Mouse (Mus musculus): ENCODE data around the gene AI661453. TPM values are rescaled to one million over a fixed set of nuclear protein-coding genes. Genes with fewer than 3 reads are reported as not detected.

The AI661453 gene
- total and polyA plus RNA-seq, 3 experiments, result not detected

- no peak overlapping the region for H3K9ac ChIP-seq (ENCODE audit: insufficient read depth, low read depth)
- in situ Hi-C loops (cut with MboI; ENCODE audit: low pct_ligation_motif_present, low pct_unique_long_range_greater_than_20kb, low sequenced_read_pairs) (no loop called here), dilution Hi-C loops (cut with MboI; ENCODE audit: extremely low pct_ligation_motif_present, extremely low pct_unique_long_range_greater_than_20kb, low sequenced_read_pairs) (no loop called here)
- H3K36me3 ChIP-seq (replicated peaks in 1 of 2; ENCODE audit: control insufficient read depth in 1 of 2, insufficient read depth in 1 of 2, low read length in 1 of 2), result no peaks in the 10 kb centered on the region
- no peak for TF ChIP-seq ZMIZ1 (IDR thresholded peaks at IDR 0.05; ENCODE audit: low read depth, low read length)
- peak; percentile 36 for TF ChIP-seq RAD21 (IDR thresholded peaks at IDR 0.05; ENCODE audit: low read depth, low read length)
- TF ChIP-seq MXI1 (IDR thresholded peaks at IDR 0.05; ENCODE audit: low read depth, low read length), result no peak
- TF ChIP-seq JUND (conservative IDR thresholded peaks at IDR 0.05; ENCODE audit: low read depth, low read length), result no peak
- no peak for TF ChIP-seq TCF12 (IDR thresholded peaks at IDR 0.05; ENCODE audit: low read depth, low read length)
- peak; percentile 87 to 90 for TF ChIP-seq CTCF (conservative IDR thresholded peaks at IDR 0.05 in 1 of 2, IDR thresholded peaks at IDR 0.05 in 1 of 2; ENCODE audit: low read depth in 2 of 2, low read length in 2 of 2)
- TF ChIP-seq SMC3 (IDR thresholded peaks at IDR 0.05; ENCODE audit: low read depth, low read length), result peak; percentile 68
- TF ChIP-seq MAZ (IDR thresholded peaks at IDR 0.05; ENCODE audit: low read depth, low read length), result no peak
- H3K4me3 ChIP-seq (replicated peaks in 1 of 3; ENCODE audit: low read depth in 2 of 3, low read length in 2 of 3, poor library complexity in 1 of 3), result no peak overlapping the region
- H3K4me1 ChIP-seq (ENCODE audit: control insufficient read depth in 1 of 2, insufficient read depth in 2 of 2), result peaks cover 0 to 3% of the 10 kb centered on the region in 2 experiments; a peak in 1 of 4 replicates
- no peak for DNase-seq (ENCODE audit: extremely low read depth)
- H3K4me2 ChIP-seq (ENCODE audit: insufficient read depth, low read depth, poor library complexity, severe bottlenecking), result no peak overlapping the region
- no peaks in the 10 kb centered on the region for H3K9me3 ChIP-seq (replicated peaks; ENCODE audit: low read length)
- H3K79me2 ChIP-seq (replicated peaks; ENCODE audit: control insufficient read depth, extremely low read depth, insufficient read depth, poor library complexity, severe bottlenecking), result no peaks in the 10 kb centered on the region
- H3K27ac ChIP-seq (ENCODE audit: insufficient read depth, low read depth), result no peak overlapping the region
- H3K27me3 ChIP-seq (replicated peaks), result peaks cover 13% of the 10 kb centered on the region
Observed at GRCm38 (mm10) chr17:47473434-47473974, 37.1 kb downstream of the AI661453 start.

DNA sequence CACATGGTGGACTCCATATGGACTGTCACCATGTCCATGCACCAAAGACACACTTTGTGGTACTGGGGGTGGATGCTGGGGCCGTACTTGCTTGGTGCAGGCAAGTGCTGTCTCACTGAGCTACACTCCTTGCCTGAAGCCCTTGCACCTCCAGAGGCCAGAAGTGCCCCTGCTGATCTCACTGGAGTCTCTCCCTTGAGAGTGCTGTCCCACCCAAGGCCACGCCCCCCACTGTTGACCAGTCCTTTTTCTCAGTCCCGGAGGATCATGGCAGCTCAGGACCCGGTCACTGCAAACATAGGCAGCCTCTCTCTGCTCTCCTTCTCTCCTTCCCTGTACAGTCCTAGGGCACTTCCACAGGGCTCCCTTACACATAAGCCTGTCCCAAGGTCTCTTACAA, 37.8 kb downstream of the AI661453 start:
- in situ Hi-C loops (cut with MboI; ENCODE audit: low pct_ligation_motif_present, low pct_unique_long_range_greater_than_20kb, low sequenced_read_pairs), result no loop called here

DNA sequence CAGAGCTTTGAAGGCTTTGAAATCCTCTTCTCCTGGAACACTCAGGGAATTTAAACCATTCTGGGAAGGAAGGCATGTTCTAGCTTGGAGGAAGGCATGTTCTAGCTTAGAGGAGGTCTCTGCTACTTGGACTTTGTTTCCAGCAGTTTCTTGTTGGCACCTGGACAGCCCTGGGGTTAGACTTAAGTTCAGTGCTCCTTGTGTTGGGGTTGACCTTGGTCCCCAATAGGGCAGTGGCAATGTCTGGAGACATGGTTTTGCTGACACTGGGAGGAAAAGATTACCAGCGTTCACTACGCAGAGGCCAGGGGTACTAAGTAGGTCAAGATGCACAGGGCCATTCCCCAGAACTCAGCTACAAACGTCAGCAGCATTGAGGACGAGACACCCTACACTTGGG, 38.8 kb downstream of the AI661453 start:
- Histone ChIP-seq H3K36me3 (replicated peaks in 1 of 2; ENCODE audit: control insufficient read depth in 1 of 2, insufficient read depth in 1 of 2, low read length in 1 of 2) (no peaks in the 10 kb centered on the region), H3K4me3 (replicated peaks in 1 of 3; ENCODE audit: low read depth in 2 of 3, low read length in 2 of 3, poor library complexity in 1 of 3) (no peak overlapping the region), H3K9ac (ENCODE audit: insufficient read depth, low read depth) (no peak overlapping the region), H3K27me3 (replicated peaks) (peaks cover 14% of the 10 kb centered on the region), H3K27ac (ENCODE audit: insufficient read depth, low read depth) (no peak overlapping the region), H3K9me3 (replicated peaks; ENCODE audit: low read length) (no peaks in the 10 kb centered on the region), H3K4me2 (ENCODE audit: insufficient read depth, low read depth, poor library complexity, severe bottlenecking) (no peak overlapping the region), H3K4me1 (ENCODE audit: control insufficient read depth in 1 of 2, insufficient read depth in 2 of 2) (peaks cover 0 to 3% of the 10 kb centered on the region in 2 experiments; a peak in 1 of 4 replicates), H3K79me2 (replicated peaks; ENCODE audit: control insufficient read depth, extremely low read depth, insufficient read depth, poor library complexity, severe bottlenecking) (no peaks in the 10 kb centered on the region)
- in situ Hi-C loops (cut with MboI; ENCODE audit: low pct_ligation_motif_present, low pct_unique_long_range_greater_than_20kb, low sequenced_read_pairs) (no loop called here), dilution Hi-C loops (cut with MboI; ENCODE audit: extremely low pct_ligation_motif_present, extremely low pct_unique_long_range_greater_than_20kb, low sequenced_read_pairs) (no loop called here)
- TF ChIP-seq ZNF384 (IDR thresholded peaks at IDR 0.05; ENCODE audit: low read depth, low read length) (no peak), MAZ (IDR thresholded peaks at IDR 0.05; ENCODE audit: low read depth, low read length) (no peak), NELFE (IDR thresholded peaks at IDR 0.05; ENCODE audit: low read depth, low read length) (no peak)
- no peak for DNase-seq (ENCODE audit: extremely low read depth)

More for the DNA sequence above, 37.8 kb downstream of the AI661453 start:
- dilution Hi-C loops (cut with MboI; ENCODE audit: extremely low pct_ligation_motif_present, extremely low pct_unique_long_range_greater_than_20kb, low sequenced_read_pairs), result no loop called here
- Histone ChIP-seq H3K36me3 (replicated peaks in 1 of 2; ENCODE audit: control insufficient read depth in 1 of 2, insufficient read depth in 1 of 2, low read length in 1 of 2) (no peaks in the 10 kb centered on the region), H3K9ac (ENCODE audit: insufficient read depth, low read depth) (no peak overlapping the region), H3K27ac (ENCODE audit: insufficient read depth, low read depth) (no peak overlapping the region), H3K4me3 (replicated peaks in 1 of 3; ENCODE audit: low read depth in 2 of 3, low read length in 2 of 3, poor library complexity in 1 of 3) (no peak overlapping the region), H3K4me2 (ENCODE audit: insufficient read depth, low read depth, poor library complexity, severe bottlenecking) (no peak overlapping the region), H3K9me3 (replicated peaks; ENCODE audit: low read length) (no peaks in the 10 kb centered on the region), H3K27me3 (replicated peaks) (peaks cover 14% of the 10 kb centered on the region), H3K79me2 (replicated peaks; ENCODE audit: control insufficient read depth, extremely low read depth, insufficient read depth, poor library complexity, severe bottlenecking) (no peaks in the 10 kb centered on the region), H3K4me1 (ENCODE audit: control insufficient read depth in 1 of 2, insufficient read depth in 2 of 2) (peaks cover 0 to 3% of the 10 kb centered on the region in 2 experiments; a peak in 1 of 4 replicates)
- TF ChIP-seq ELF1 (IDR thresholded peaks at IDR 0.05; ENCODE audit: low read depth, low read length) (no peak), USF2 (conservative IDR thresholded peaks at IDR 0.05; ENCODE audit: low read depth, low read length) (no peak), TBP (conservative IDR thresholded peaks at IDR 0.05; ENCODE audit: low read depth, low read length) (no peak), JUND (conservative IDR thresholded peaks at IDR 0.05; ENCODE audit: low read depth, low read length) (no peak), CHD2 (IDR thresholded peaks at IDR 0.05; ENCODE audit: low read length) (no peak), MAX (IDR thresholded peaks at IDR 0.05; ENCODE audit: low read length) (no peak), MEF2A (IDR thresholded peaks at IDR 0.05; ENCODE audit: borderline replicate concordance, low read depth, low read length) (no peak), ETS1 (conservative IDR thresholded peaks at IDR 0.05; ENCODE audit: low read depth, low read length) (no peak), MAFK (IDR thresholded peaks at IDR 0.05; ENCODE audit: insufficient replicate concordance, low read length) (no peak), NELFE (IDR thresholded peaks at IDR 0.05; ENCODE audit: low read depth, low read length) (no peak), TCF12 (IDR thresholded peaks at IDR 0.05; ENCODE audit: low read depth, low read length) (no peak), UBTF (IDR thresholded peaks at IDR 0.05; ENCODE audit: low read depth, low read length) (no peak), PAX5 (IDR thresholded peaks at IDR 0.05; ENCODE audit: low read length) (no peak), E2F4 (IDR thresholded peaks at IDR 0.05; ENCODE audit: insufficient replicate concordance, low read depth, low read length) (no peak), MXI1 (IDR thresholded peaks at IDR 0.05; ENCODE audit: low read depth, low read length) (no peak)
- no peak for DNase-seq (ENCODE audit: extremely low read depth)

Data from CH12.LX (cell line).